Mouse (Mus musculus): ENCODE results near the gene Vash2.
"Not testable (repeated sequence)": the region's sequence is repeated elsewhere in the genome, so short reads cannot be mapped to it uniquely, and the experiment has no call there.

Vash2 gene

GRCm38 (mm10) chr1:190927311-190927710, 51.8 kb downstream of the Vash2 start:
- no peak for DNase-seq (ENCODE audit: low spot score)

GRCm38 (mm10) chr1:190924812-190925211, 54.3 kb downstream of the Vash2 start, which contains the start of gene Angel2:
Angel2 (plus strand) TSS chr1:190925112.
- not testable (repeated sequence) for DNase-seq (ENCODE audit: low spot score)

- DNase-seq (ENCODE audit: low spot score), result no peak
Observed at GRCm38 (mm10) chr1:190919725-190920469, 59.2 kb downstream of the Vash2 start.

GRCm38 (mm10) chr1:190918938-190919337, 60.2 kb downstream of the Vash2 start:
- no peak for DNase-seq (ENCODE audit: low spot score)

GRCm38 (mm10) chr1:190912623-190913022, 66.5 kb downstream of the Vash2 start:
- DNase-seq (ENCODE audit: low spot score), result no peak

GRCm38 (mm10) chr1:190911415-190912123, 67.5 kb downstream of the Vash2 start, which contains the start of gene Rps6kc1:
Rps6kc1 (minus strand) TSS chr1:190911770.
- DNase-seq (ENCODE audit: low spot score), result peak; percentile 75

- DNase-seq (ENCODE audit: low spot score), result no peak
Observed at GRCm38 (mm10) chr1:190910836-190911235, 68.3 kb downstream of the Vash2 start.

GRCm38 (mm10) chr1:190904714-190905113, 74.4 kb downstream of the Vash2 start:
- no peak for DNase-seq (ENCODE audit: low spot score)

GRCm38 (mm10) chr1:190904136-190904535, 75.0 kb downstream of the Vash2 start:
- DNase-seq (ENCODE audit: low spot score), result no peak

- no peak for DNase-seq (ENCODE audit: low spot score)
Observed at GRCm38 (mm10) chr1:190901082-190901481, 78.0 kb downstream of the Vash2 start.

GRCm38 (mm10) chr1:190898899-190899575, 80.1 kb downstream of the Vash2 start:
- DNase-seq (ENCODE audit: low spot score), result peak; percentile 19

- no peak for DNase-seq (ENCODE audit: low spot score)
Observed at GRCm38 (mm10) chr1:190898186-190898585, 80.9 kb downstream of the Vash2 start.
